Mouse (Mus musculus) spleen, postnatal 14 days (tissue): Measurements from ENCODE around the gene Usp3.

Source experiments
- DNase-seq, 2 experiments: peaks; one replicate each; pipeline ENCODE4 v3.0.0; 2021 to 2022; ENCODE audit warnings: low spot score in 2 of 2

Usp3 gene

GRCm38 (mm10) chr9:66592708-66593612 lies at the start of gene Usp3:
TSS of gene Usp3 (minus strand) at chr9:66593142.
- DNase-seq = peak; percentile 96

- DNase-seq = no peak
Observed at GRCm38 (mm10) chr9:66640491-66640890, 47.5 kb upstream of the Usp3 start.

GRCm38 (mm10) chr9:66639626-66640025 lies 46.7 kb upstream of the Usp3 start:
- DNase-seq = no peak

GRCm38 (mm10) chr9:66632441-66632840 lies 39.5 kb upstream of the Usp3 start:
- no peak for DNase-seq

GRCm38 (mm10) chr9:66630931-66631330 lies 38.0 kb upstream of the Usp3 start:
- DNase-seq = no peak

GRCm38 (mm10) chr9:66626661-66627060 lies 33.7 kb upstream of the Usp3 start:
- DNase-seq = no peak

- no peak for DNase-seq
Observed at GRCm38 (mm10) chr9:66625974-66626530, 33.1 kb upstream of the Usp3 start.

GRCm38 (mm10) chr9:66624873-66625272 lies 31.9 kb upstream of the Usp3 start:
- DNase-seq = no peak

GRCm38 (mm10) chr9:66623627-66624026 lies 30.7 kb upstream of the Usp3 start:
- DNase-seq = no peak

- DNase-seq = peak; percentile 12 to 31
Observed at GRCm38 (mm10) chr9:66620581-66620981, 27.6 kb upstream of the Usp3 start.

GRCm38 (mm10) chr9:66620055-66620454 lies 27.1 kb upstream of the Usp3 start:
- DNase-seq = no peak

- DNase-seq = no peak
Observed at GRCm38 (mm10) chr9:66617812-66618211, 24.9 kb upstream of the Usp3 start.

- no peak for DNase-seq
Observed at GRCm38 (mm10) chr9:66616858-66617257, 23.9 kb upstream of the Usp3 start.

- peak in 1 of 2 experiments; percentile 18 for DNase-seq
Observed at GRCm38 (mm10) chr9:66615141-66615540, 22.2 kb upstream of the Usp3 start.

- no peak for DNase-seq
Observed at GRCm38 (mm10) chr9:66614547-66614946, 21.6 kb upstream of the Usp3 start.

GRCm38 (mm10) chr9:66613667-66614066 lies 20.7 kb upstream of the Usp3 start:
- DNase-seq = no peak

- DNase-seq = peak; percentile 71 to 85
Observed at GRCm38 (mm10) chr9:66611478-66612093, 18.6 kb upstream of the Usp3 start.

- DNase-seq = no peak
Observed at GRCm38 (mm10) chr9:66608817-66609345, 15.9 kb upstream of the Usp3 start.

- no peak for DNase-seq
Observed at GRCm38 (mm10) chr9:66606851-66607250, 13.9 kb upstream of the Usp3 start.

- no peak for DNase-seq
Observed at GRCm38 (mm10) chr9:66605876-66606750, 13.2 kb upstream of the Usp3 start.
